Mouse (Mus musculus) heart, embryonic 10.5 days (tissue): ENCODE data around the gene Tfdp2. TPM values are rescaled to one million over a fixed set of nuclear protein-coding genes. Genes with fewer than 3 reads are reported as not detected.
"Not testable (repeated sequence)": the region's sequence is repeated elsewhere in the genome, so short reads cannot be mapped to it uniquely, and the experiment has no call there.

ENCODE experiments used
- DNase-seq: peaks from one replicate; pipeline ENCODE4 v3.0.0-alpha.2; 2017; ENCODE audit warnings: low spot score
- H3K27ac ChIP-seq: fragments of 300-500 bp; sonication (generic); 2 replicates; pipeline ENCODE4 v1.5.1; 2016; ENCODE audit warnings: mild to moderate bottlenecking
- H3K27me3 ChIP-seq: fragments of 300-500 bp; sonication (generic); 2 replicates; pipeline ENCODE4 v1.6.1; 2016; ENCODE audit warnings: mild to moderate bottlenecking; ENCODE audit not compliant: poor library complexity, insufficient read depth, severe bottlenecking
- H3K36me3 ChIP-seq: fragments of 300-500 bp; sonication (generic); 2 replicates; pipeline ENCODE4 v1.6.1; 2016; ENCODE audit warnings: mild to moderate bottlenecking, moderate library complexity
- H3K4me1 ChIP-seq: fragments of 300-500 bp; sonication (generic); 2 replicates; pipeline ENCODE4 v1.6.1; 2016; ENCODE audit warnings: mild to moderate bottlenecking
- H3K4me3 ChIP-seq: fragments of 300-500 bp; sonication (generic); 2 replicates; pipeline ENCODE4 v1.5.1; 2016; ENCODE audit warnings: mild to moderate bottlenecking, moderate library complexity
- H3K9me3 ChIP-seq: fragments of 300-500 bp; sonication (generic); 2 replicates; pipeline ENCODE4 v1.6.1; 2016; ENCODE audit warnings: mild to moderate bottlenecking, moderate library complexity
- WGBS: fragments of 180-500 bp; shearing (Covaris S2); methylation state at CpG from one replicate; pipeline ENCODE4 v1.1.7; 2016; 5-methylcytosine and 5-hydroxymethylcytosine counted together
- polyA plus RNA-seq: library from polyadenylated mRNA; unstranded; fragments of >200 nt; fragmentation: Nextera tagmentation; extraction: Ambion mirVana; gene quantifications from 2 replicates; pipeline ENCODE4 v1.2.1, GENCODE M21; 2016

Tfdp2 gene
- polyA plus RNA-seq, 1 experiment from 2014 or later = 45.6 TPM

GRCm38 (mm10) chr9:96328226-96328625 lies 132.2 kb downstream of the Tfdp2 start:
- Histone ChIP-seq H3K27me3 (no peaks in the 10 kb centered on the region), H3K4me1 (peaks cover 15% of the 10 kb centered on the region), H3K27ac (no peak overlapping the region), H3K4me3 (no peak overlapping the region), H3K36me3 (peaks cover 25% of the 10 kb centered on the region), H3K9me3 (no peaks in the 10 kb centered on the region)
- WGBS = 81% methylated on average over 4 of the region's 4 CpGs
- no peak for DNase-seq

GRCm38 (mm10) chr9:96331146-96331545 lies 135.1 kb downstream of the Tfdp2 start:
- Histone ChIP-seq H3K36me3 (peaks cover 47% of the 10 kb centered on the region), H3K27ac (no peak overlapping the region), H3K4me1 (peaks cover 9% of the 10 kb centered on the region), H3K27me3 (no peaks in the 10 kb centered on the region), H3K4me3 (no peak overlapping the region), H3K9me3 (no peaks in the 10 kb centered on the region)
- DNase-seq = no peak
- 93% methylated on average over 5 of the region's 5 CpGs for WGBS

GRCm38 (mm10) chr9:96345750-96346149 lies 149.7 kb downstream of the Tfdp2 start:
- DNase-seq = no peak
- H3K27ac ChIP-seq = no peak overlapping the region
- H3K4me3 ChIP-seq = no peak overlapping the region
- no peaks in the 10 kb centered on the region for H3K9me3 ChIP-seq
- WGBS = 100% methylated on average over 3 of the region's 3 CpGs
- H3K4me1 ChIP-seq = peaks cover 11% of the 10 kb centered on the region
- H3K36me3 ChIP-seq = peaks cover 35% of the 10 kb centered on the region
- no peaks in the 10 kb centered on the region for H3K27me3 ChIP-seq

- H3K27ac ChIP-seq = peak overlapping the region; percentile 74
- no peaks in the 10 kb centered on the region for H3K27me3 ChIP-seq
- H3K4me1 ChIP-seq = peaks cover 24% of the 10 kb centered on the region
- peaks cover 19% of the 10 kb centered on the region; the same call in 1 of the 2 replicates for H3K36me3 ChIP-seq
- no peaks in the 10 kb centered on the region for H3K9me3 ChIP-seq
- no peak for DNase-seq
- H3K4me3 ChIP-seq = no peak overlapping the region
- 55% methylated on average over 5 of the region's 5 CpGs for WGBS
These were observed 152.8 kb downstream of the Tfdp2 start for GRCm38 (mm10) chr9:96348885-96349284.

- Histone ChIP-seq H3K27ac (no peak overlapping the region), H3K36me3 (peaks cover 14% of the 10 kb centered on the region; the same call in 1 of the 2 replicates), H3K27me3 (no peaks in the 10 kb centered on the region), H3K4me1 (peaks cover 28% of the 10 kb centered on the region), H3K9me3 (no peaks in the 10 kb centered on the region), H3K4me3 (no peak overlapping the region)
- no peak for DNase-seq
- WGBS = 38% methylated on average over 4 of the region's 4 CpGs
These were observed 153.9 kb downstream of the Tfdp2 start for GRCm38 (mm10) chr9:96350010-96350409.

GRCm38 (mm10) chr9:96350476-96350875 lies 154.4 kb downstream of the Tfdp2 start:
- H3K9me3 ChIP-seq = no peaks in the 10 kb centered on the region
- peaks cover 28% of the 10 kb centered on the region for H3K4me1 ChIP-seq
- H3K27ac ChIP-seq = no peak overlapping the region
- H3K27me3 ChIP-seq = no peaks in the 10 kb centered on the region
- no peak for DNase-seq
- H3K4me3 ChIP-seq = no peak overlapping the region
- 59% methylated on average over 3 of the region's 3 CpGs for WGBS
- peaks cover 13% of the 10 kb centered on the region; the same call in 1 of the 2 replicates for H3K36me3 ChIP-seq

- DNase-seq = not testable (repeated sequence)
- 89% methylated on average over 6 of the region's 6 CpGs for WGBS
These were observed 155.7 kb downstream of the Tfdp2 start for GRCm38 (mm10) chr9:96351771-96352170.

GRCm38 (mm10) chr9:96353121-96353769 lies 157.2 kb downstream of the Tfdp2 start:
- Histone ChIP-seq H3K27me3 (no peaks in the 10 kb centered on the region), H3K9me3 (no peaks in the 10 kb centered on the region), H3K4me3 (no peak overlapping the region), H3K27ac (no peak overlapping the region), H3K4me1 (peaks cover 28% of the 10 kb centered on the region), H3K36me3 (0 out of 2 replicates have a peak, but pooled peaks cover 15% of the 10 kb centered on the region)
- DNase-seq = no peak
- WGBS = 74% methylated on average over 12 of the region's 12 CpGs

More at GRCm38 (mm10) chr9:96351771-96352170, 155.7 kb downstream of the Tfdp2 start:
- Histone ChIP-seq H3K36me3 (0 out of 2 replicates have a peak, but pooled peaks cover 10% of the 10 kb centered on the region), H3K4me1 (peaks cover 28% of the 10 kb centered on the region)
- not testable (repeated sequence) for H3K27ac ChIP-seq, H3K9me3 ChIP-seq, H3K4me3 ChIP-seq, H3K27me3 ChIP-seq

GRCm38 (mm10) chr9:96353799-96354198 lies 157.7 kb downstream of the Tfdp2 start:
- Histone ChIP-seq H3K4me3 (no peak overlapping the region), H3K4me1 (peaks cover 30% of the 10 kb centered on the region), H3K27ac (no peak overlapping the region), H3K9me3 (no peaks in the 10 kb centered on the region), H3K27me3 (no peaks in the 10 kb centered on the region), H3K36me3 (peaks cover 18% of the 10 kb centered on the region; the same call in 1 of the 2 replicates)
- peak; percentile 75 for DNase-seq
- WGBS = 31% methylated on average over 8 of the region's 8 CpGs

GRCm38 (mm10) chr9:96360056-96360455 lies 164.0 kb downstream of the Tfdp2 start:
- Histone ChIP-seq H3K9me3 (no peaks in the 10 kb centered on the region), H3K27ac (no peak overlapping the region), H3K4me3 (no peak overlapping the region), H3K36me3 (peaks cover 9% of the 10 kb centered on the region; the same call in 1 of the 2 replicates), H3K27me3 (no peaks in the 10 kb centered on the region), H3K4me1 (peaks cover 25% of the 10 kb centered on the region)
- WGBS = 84% methylated on average over 3 of the region's 3 CpGs
- no peak for DNase-seq

GRCm38 (mm10) chr9:96363581-96364140 lies 167.6 kb downstream of the Tfdp2 start:
- Histone ChIP-seq H3K27me3 (no peaks in the 10 kb centered on the region), H3K4me3 (peak overlapping the region; percentile 89), H3K36me3 (peaks cover 2% of the 10 kb centered on the region; the same call in 1 of the 2 replicates), H3K27ac (peak overlapping the region; percentile 94), H3K4me1 (peaks cover 25% of the 10 kb centered on the region), H3K9me3 (no peaks in the 10 kb centered on the region)
- under 1% methylated on average over 64 of the region's 64 CpGs for WGBS
- DNase-seq = peak; percentile 90

GRCm38 (mm10) chr9:96364141-96364838 lies 168.2 kb downstream of the Tfdp2 start, which contains the start of gene Atp1b3:
Gene Atp1b3 (minus strand): TSS chr9:96364442.
- Histone ChIP-seq H3K4me3 (peak within 1 kb of the TSS; percentile 89), H3K36me3 (no peaks in the 10 kb centered on the region), H3K27me3 (no peaks in the 10 kb centered on the region), H3K4me1 (peaks cover 21% of the 10 kb centered on the region), H3K9me3 (no peaks in the 10 kb centered on the region), H3K27ac (peak within 1 kb of the TSS; percentile 94)
- WGBS = 1% methylated on average over 54 of the region's 81 CpGs
- peak; percentile 99 for DNase-seq
